Mouse (Mus musculus): ENCODE data around the gene Enpp1.

Enpp1 gene

GRCm38 (mm10) chr10:24596003-24596868, 115.7 kb downstream of the Enpp1 start:
- no peak for DNase-seq

GRCm38 (mm10) chr10:24595250-24596002, 116.5 kb downstream of the Enpp1 start, which contains the start of gene Ccn2:
TSS of gene Ccn2 (plus strand) at chr10:24595442.
- DNase-seq, result no peak

GRCm38 (mm10) chr10:24593556-24593955, 118.4 kb downstream of the Enpp1 start:
- no peak for DNase-seq

- no peak for DNase-seq
Measured at GRCm38 (mm10) chr10:24592969-24593368, 119.0 kb downstream of the Enpp1 start.

GRCm38 (mm10) chr10:24592318-24592717, 119.6 kb downstream of the Enpp1 start:
- no peak for DNase-seq

GRCm38 (mm10) chr10:24591741-24592140, 120.2 kb downstream of the Enpp1 start:
- no peak for DNase-seq

GRCm38 (mm10) chr10:24591136-24591535, 120.8 kb downstream of the Enpp1 start:
- peak; percentile 63 to 67 for DNase-seq

GRCm38 (mm10) chr10:24590546-24590945, 121.4 kb downstream of the Enpp1 start:
- DNase-seq, result no peak

- no peak for DNase-seq
Measured at GRCm38 (mm10) chr10:24589238-24589637, 122.7 kb downstream of the Enpp1 start.

- no peak for DNase-seq
Measured at GRCm38 (mm10) chr10:24588824-24589223, 123.1 kb downstream of the Enpp1 start.

Measured in B cell, adult 2 months (primary cell).